Mouse (Mus musculus) liver, embryonic 15.5 days (tissue): ENCODE measurements around the gene Wdr4. TPM values are rescaled to one million over a fixed set of nuclear protein-coding genes. Genes with fewer than 3 reads are reported as not detected.

Experiments
- ATAC-seq: fragments of 200-750 bp; cut with Nextera tagmentation; 2 replicates; pipeline ENCODE4 v1.8.0; 2017; ENCODE audit warnings: moderate number of reproducible peaks, mild to moderate bottlenecking, moderate library complexity; ENCODE audit not compliant: insufficient read depth
- H3K27ac ChIP-seq: fragments of 300-500 bp; sonication (generic); replicated peaks from 2 replicates; pipeline ENCODE4 v1.5.1; 2015; ENCODE audit warnings: mild to moderate bottlenecking, inconsistent platforms
- H3K27me3 ChIP-seq: fragments of 300-500 bp; sonication (generic); 2 replicates; pipeline ENCODE4 v1.6.1; 2015; ENCODE audit warnings: mild to moderate bottlenecking, inconsistent platforms
- H3K36me3 ChIP-seq: fragments of 300-500 bp; sonication (generic); replicated peaks from 2 replicates; pipeline ENCODE4 v1.6.1; 2015; ENCODE audit warnings: moderate library complexity, mild to moderate bottlenecking, inconsistent platforms
- H3K4me1 ChIP-seq: fragments of 300-500 bp; sonication (generic); replicated peaks from 2 replicates; pipeline ENCODE4 v1.6.1; 2015; ENCODE audit warnings: inconsistent platforms
- H3K4me2 ChIP-seq: fragments of 300-500 bp; sonication (generic); 2 replicates; pipeline ENCODE4 v1.6.1; 2015; ENCODE audit warnings: moderate library complexity, mild to moderate bottlenecking, inconsistent platforms
- H3K4me3 ChIP-seq: fragments of 300-500 bp; sonication (generic); replicated peaks from 2 replicates; pipeline ENCODE4 v1.5.1; 2015; ENCODE audit warnings: mild to moderate bottlenecking, inconsistent platforms
- H3K9ac ChIP-seq: fragments of 300-500 bp; sonication (generic); 2 replicates; pipeline ENCODE4 v1.6.1; 2015; ENCODE audit warnings: moderate library complexity, mild to moderate bottlenecking, inconsistent platforms
- H3K9me3 ChIP-seq: fragments of 300-500 bp; sonication (generic); replicated peaks from 2 replicates; pipeline ENCODE4 v1.6.1; 2016; ENCODE audit warnings: inconsistent platforms
- WGBS: fragments of 180-500 bp; shearing (Covaris S2); methylation state at CpG from one replicate; pipeline ENCODE4 v1.1.7; 2015; ENCODE audit warnings: mixed read lengths; ENCODE audit not compliant: insufficient replicate concordance; 5-methylcytosine and 5-hydroxymethylcytosine counted together
- polyA plus RNA-seq: library from polyadenylated mRNA; unstranded; fragments of >200 nt; fragmentation: Nextera tagmentation; extraction: Ambion mirVana; gene quantifications from 2 replicates; pipeline ENCODE4 v1.2.1, GENCODE M21; 2015

Wdr4 gene
- 21.4 and 23.8 TPM in 2 replicates for polyA plus RNA-seq

GRCm38 (mm10) chr17:31519946-31520838 lies at the start of gene Wdr4, which contains the start of gene Ndufv3:
Wdr4 (minus strand) TSS chr17:31519980.
Ndufv3 (plus strand) TSS chr17:31520115.
- Histone ChIP-seq H3K4me2 (peak within 1 kb of the TSS; percentile 92), H3K36me3 (peaks cover 21% of the 10 kb centered on the region), H3K4me1 (peaks cover 25% of the 10 kb centered on the region), H3K4me3 (peak within 1 kb of the TSS; percentile 85), H3K9me3 (no peaks in the 10 kb centered on the region), H3K27ac (peak within 1 kb of the TSS; percentile 77), H3K27me3 (peaks cover 11% of the 10 kb centered on the region; the same call in 1 of the 2 replicates), H3K9ac (peak within 1 kb of the TSS; percentile 75)
- ATAC-seq = peak; percentile 94
- 1% methylated on average over 45 of the region's 45 CpGs for WGBS

GRCm38 (mm10) chr17:31566276-31566675 lies 46.5 kb upstream of the Wdr4 start:
- Histone ChIP-seq H3K36me3 (no peaks in the 10 kb centered on the region), H3K4me1 (peaks cover 49% of the 10 kb centered on the region), H3K27ac (no peak overlapping the region), H3K9ac (peak overlapping the region; percentile 93; the same call in 1 of the 2 replicates), H3K27me3 (no peaks in the 10 kb centered on the region), H3K9me3 (no peaks in the 10 kb centered on the region), H3K4me2 (peak overlapping the region; percentile 98), H3K4me3 (peak overlapping the region; percentile 85)
- 62% methylated on average over 6 of the region's 6 CpGs for whole genome bisulfite sequencing
- ATAC-seq = no peak

- H3K9ac ChIP-seq = peak overlapping the region; percentile 93
- H3K4me2 ChIP-seq = peak overlapping the region; percentile 98
- H3K4me3 ChIP-seq = peak overlapping the region; percentile 85
- peak; percentile 24 for ATAC-seq
- peak overlapping the region; percentile 95 for H3K27ac ChIP-seq
- H3K4me1 ChIP-seq = peaks cover 45% of the 10 kb centered on the region
- no peaks in the 10 kb centered on the region for H3K9me3 ChIP-seq
- under 1% methylated on average over 87 of the region's 88 CpGs for WGBS
- no peaks in the 10 kb centered on the region for H3K36me3 ChIP-seq
- H3K27me3 ChIP-seq = no peaks in the 10 kb centered on the region
Measured at GRCm38 (mm10) chr17:31565141-31566056, 45.6 kb upstream of the Wdr4 start.

GRCm38 (mm10) chr17:31564858-31565140 lies 45.0 kb upstream of the Wdr4 start:
- no peaks in the 10 kb centered on the region for H3K9me3 ChIP-seq
- 0% methylated on average over 37 of the region's 44 CpGs for WGBS
- H3K27me3 ChIP-seq = no peaks in the 10 kb centered on the region
- peak overlapping the region; percentile 95 for H3K27ac ChIP-seq
- no peak for ATAC-seq
- peaks cover 45% of the 10 kb centered on the region for H3K4me1 ChIP-seq
- H3K9ac ChIP-seq = peak overlapping the region; percentile 93
- no peaks in the 10 kb centered on the region for H3K36me3 ChIP-seq
- H3K4me3 ChIP-seq = peak overlapping the region; percentile 85
- H3K4me2 ChIP-seq = peak overlapping the region; percentile 98

- H3K4me1 ChIP-seq = peaks cover 45% of the 10 kb centered on the region
- H3K27ac ChIP-seq = peak within 1 kb of the TSS; percentile 95
- H3K36me3 ChIP-seq = no peaks in the 10 kb centered on the region
- under 1% methylated on average over 64 of the region's 72 CpGs for WGBS
- H3K9ac ChIP-seq = peak within 1 kb of the TSS; percentile 93
- H3K9me3 ChIP-seq = no peaks in the 10 kb centered on the region
- peak within 1 kb of the TSS; percentile 85 for H3K4me3 ChIP-seq
- no peaks in the 10 kb centered on the region for H3K27me3 ChIP-seq
- peak; percentile 88 for ATAC-seq
- H3K4me2 ChIP-seq = peak within 1 kb of the TSS; percentile 98
Measured at GRCm38 (mm10) chr17:31564015-31564857, 44.5 kb upstream of the Wdr4 start, which contains the start of gene Pknox1. Pknox1 (plus strand) TSS chr17:31564734.

- peak overlapping the region; percentile 84 for H3K27ac ChIP-seq
- H3K9me3 ChIP-seq = no peaks in the 10 kb centered on the region
- H3K36me3 ChIP-seq = no peaks in the 10 kb centered on the region
- no peaks in the 10 kb centered on the region for H3K27me3 ChIP-seq
- H3K4me3 ChIP-seq = peak overlapping the region; percentile 61
- peak overlapping the region; percentile 98 for H3K4me2 ChIP-seq
- H3K9ac ChIP-seq = peak overlapping the region; percentile 59
- 10% methylated on average over 12 of the region's 12 CpGs for WGBS
- no peak for ATAC-seq
- H3K4me1 ChIP-seq = peaks cover 45% of the 10 kb centered on the region
Measured at GRCm38 (mm10) chr17:31563632-31564014, 43.8 kb upstream of the Wdr4 start.

- Histone ChIP-seq H3K4me3 (no peak overlapping the region), H3K27ac (no peak overlapping the region), H3K9ac (no peak overlapping the region), H3K4me1 (peaks cover 18% of the 10 kb centered on the region), H3K36me3 (no peaks in the 10 kb centered on the region), H3K4me2 (no peak overlapping the region), H3K9me3 (no peaks in the 10 kb centered on the region), H3K27me3 (no peaks in the 10 kb centered on the region)
- no peak for ATAC-seq
- 69% methylated on average over 11 of the region's 11 CpGs for WGBS
Measured at GRCm38 (mm10) chr17:31559021-31559789, 39.4 kb upstream of the Wdr4 start.

- WGBS = 62% methylated on average over 10 of the region's 10 CpGs
- Histone ChIP-seq H3K36me3 (no peaks in the 10 kb centered on the region), H3K4me1 (peaks cover 10% of the 10 kb centered on the region), H3K9ac (no peak overlapping the region), H3K27ac (no peak overlapping the region), H3K4me3 (no peak overlapping the region), H3K27me3 (no peaks in the 10 kb centered on the region), H3K4me2 (no peak overlapping the region; the same call in 1 of the 2 replicates), H3K9me3 (no peaks in the 10 kb centered on the region)
- no peak for ATAC-seq
Measured at GRCm38 (mm10) chr17:31557947-31558542, 38.3 kb upstream of the Wdr4 start.

GRCm38 (mm10) chr17:31557124-31557880 lies 37.5 kb upstream of the Wdr4 start:
- H3K9me3 ChIP-seq = no peaks in the 10 kb centered on the region
- 68% methylated on average over 11 of the region's 11 CpGs for WGBS
- no peak overlapping the region for H3K27ac ChIP-seq
- ATAC-seq = no peak
- no peaks in the 10 kb centered on the region for H3K36me3 ChIP-seq
- H3K9ac ChIP-seq = no peak overlapping the region
- no peak overlapping the region for H3K4me2 ChIP-seq
- H3K4me3 ChIP-seq = no peak overlapping the region
- 0 out of 2 replicates have a peak, but pooled peaks cover 5% of the 10 kb centered on the region for H3K4me1 ChIP-seq
- no peaks in the 10 kb centered on the region for H3K27me3 ChIP-seq
